Mouse (Mus musculus): ENCODE results near the gene Amt.
"Not testable (repeated sequence)": the region's sequence is repeated elsewhere in the genome, so short reads cannot be mapped to it uniquely, and the experiment has no call there.

Amt gene

GRCm38 (mm10) chr9:108280071-108280828 lies 16.4 kb upstream of the Amt start:
- DNase-seq (ENCODE audit: low read depth in 1 of 2, low spot score in 2 of 2), result no peak

- peak in 1 of 2 experiments; percentile 39 for DNase-seq (ENCODE audit: low read depth in 1 of 2, low spot score in 2 of 2)
Observed at GRCm38 (mm10) chr9:108284410-108284809, 12.2 kb upstream of the Amt start.

GRCm38 (mm10) chr9:108287526-108288238 lies 9.0 kb upstream of the Amt start:
- not testable (repeated sequence) for DNase-seq (ENCODE audit: low read depth in 1 of 2, low spot score in 2 of 2)

- DNase-seq (ENCODE audit: low read depth in 1 of 2, low spot score in 2 of 2), result no peak
Observed at GRCm38 (mm10) chr9:108289347-108289746, 7.3 kb upstream of the Amt start.

GRCm38 (mm10) chr9:108290016-108290750 lies 6.5 kb upstream of the Amt start, which contains the start of gene Nicn1:
TSS of gene Nicn1 (plus strand) at chr9:108290429.
- peak; percentile 75 for DNase-seq (ENCODE audit: low read depth in 1 of 2, low spot score in 2 of 2)

GRCm38 (mm10) chr9:108290773-108291172 lies 5.9 kb upstream of the Amt start:
- no peak for DNase-seq (ENCODE audit: low read depth in 1 of 2, low spot score in 2 of 2)

- DNase-seq (ENCODE audit: low read depth in 1 of 2, low spot score in 2 of 2), result no peak
Observed at GRCm38 (mm10) chr9:108301853-108302252, 5.2 kb downstream of the Amt start.

- no peak for DNase-seq (ENCODE audit: low read depth in 1 of 2, low spot score in 2 of 2)
Observed at GRCm38 (mm10) chr9:108304716-108305115, 8.1 kb downstream of the Amt start.

GRCm38 (mm10) chr9:108305170-108305569 lies 8.5 kb downstream of the Amt start:
- no peak for DNase-seq (ENCODE audit: low read depth in 1 of 2, low spot score in 2 of 2)

- peak; percentile 97 to 99 for DNase-seq (ENCODE audit: low read depth in 1 of 2, low spot score in 2 of 2)
Observed at GRCm38 (mm10) chr9:108305629-108306520, 9.2 kb downstream of the Amt start, which contains the start of the genes Rhoa and Tcta. TSS of gene Rhoa (plus strand) at chr9:108306129. TSS of gene Tcta (minus strand) at chr9:108306160.

- DNase-seq (ENCODE audit: low read depth in 1 of 2, low spot score in 2 of 2), result peak; percentile 35 to 73
Observed at GRCm38 (mm10) chr9:108306571-108306980, 9.9 kb downstream of the Amt start.

GRCm38 (mm10) chr9:108307021-108307807 lies 10.6 kb downstream of the Amt start:
- no peak for DNase-seq (ENCODE audit: low read depth in 1 of 2, low spot score in 2 of 2)

GRCm38 (mm10) chr9:108308141-108308540 lies 11.5 kb downstream of the Amt start:
- no peak for DNase-seq (ENCODE audit: low read depth in 1 of 2, low spot score in 2 of 2)

GRCm38 (mm10) chr9:108317572-108317971 lies 20.9 kb downstream of the Amt start:
- DNase-seq (ENCODE audit: low read depth in 1 of 2, low spot score in 2 of 2), result no peak

- no peak for DNase-seq (ENCODE audit: low read depth in 1 of 2, low spot score in 2 of 2)
Observed at GRCm38 (mm10) chr9:108318462-108318861, 21.8 kb downstream of the Amt start.

GRCm38 (mm10) chr9:108322054-108322453 lies 25.4 kb downstream of the Amt start:
- DNase-seq (ENCODE audit: low read depth in 1 of 2, low spot score in 2 of 2), result not testable (repeated sequence)

GRCm38 (mm10) chr9:108324784-108325183 lies 28.1 kb downstream of the Amt start:
- DNase-seq (ENCODE audit: low read depth in 1 of 2, low spot score in 2 of 2), result no peak

- DNase-seq (ENCODE audit: low read depth in 1 of 2, low spot score in 2 of 2), result no peak
Observed at GRCm38 (mm10) chr9:108325811-108326210, 29.2 kb downstream of the Amt start.

GRCm38 (mm10) chr9:108337848-108338550 lies 41.3 kb downstream of the Amt start:
- DNase-seq (ENCODE audit: low read depth in 1 of 2, low spot score in 2 of 2), result no peak
